Mouse (Mus musculus) ES-E14 (cell line): ENCODE data around the gene Sycp2. TPM values are rescaled to one million over a fixed set of nuclear protein-coding genes. Genes with fewer than 3 reads are reported as not detected.

Experiments
- DNase-seq: peaks from one replicate; pipeline ENCODE4 v3.0.0-alpha.2; 2013; ENCODE audit warnings: low read depth, low spot score
- H3K27ac ChIP-seq: 2 replicates; pipeline ENCODE4 v1.5.1; 2012; ENCODE audit warnings: low read depth, mild to moderate bottlenecking, low read length, moderate library complexity, mixed read lengths; ENCODE audit not compliant: poor library complexity, insufficient read depth, severe bottlenecking
- H3K36me3 ChIP-seq: 2 replicates; pipeline ENCODE4 v1.6.1; 2012; ENCODE audit warnings: mild to moderate bottlenecking, low read length, moderate library complexity, mixed read lengths; ENCODE audit not compliant: control insufficient read depth, poor library complexity, insufficient read depth, severe bottlenecking
- H3K4me1 ChIP-seq, 2 experiments: fragments of 150-350 bp in 1 of 2; sonication (generic) in 1 of 2; 2 replicates each; pipeline ENCODE4 v1.6.1; 2012; ENCODE audit warnings: low read length in 2 of 2, mild to moderate bottlenecking in 1 of 2, mixed read lengths in 1 of 2; ENCODE audit not compliant: control insufficient read depth in 2 of 2, insufficient read depth in 2 of 2, poor library complexity in 1 of 2
- H3K4me3 ChIP-seq, 2 experiments: fragments of 150-350 bp in 1 of 2; sonication (generic) in 1 of 2; 2 replicates each; pipeline ENCODE4 v1.5.1; 2012; ENCODE audit warnings: low read length in 2 of 2, low read depth in 1 of 2, mild to moderate bottlenecking in 1 of 2, mixed read lengths in 1 of 2; ENCODE audit not compliant: insufficient read depth in 1 of 2, poor library complexity in 1 of 2, severe bottlenecking in 1 of 2
- H3K9ac ChIP-seq: 2 replicates; pipeline ENCODE4 v1.6.1; 2012; ENCODE audit warnings: low read depth, mild to moderate bottlenecking, low read length, mixed read lengths; ENCODE audit not compliant: poor library complexity, insufficient read depth, severe bottlenecking
- H3K9me3 ChIP-seq: fragments of 150-350 bp; sonication (generic); 2 replicates; pipeline ENCODE4 v1.6.1; 2012; ENCODE audit warnings: low read depth, mild to moderate bottlenecking, low read length; ENCODE audit not compliant: control insufficient read depth, insufficient read depth
- CHD2 ChIP-seq: IDR thresholded peaks from 2 replicates; pipeline ENCODE4 v1.6.1; 2014; ENCODE audit warnings: mild to moderate bottlenecking, low read depth, low read length, inconsistent platforms
- HCFC1 ChIP-seq: IDR thresholded peaks from 2 replicates; pipeline ENCODE4 v1.6.1; 2012; ENCODE audit warnings: low read length, inconsistent platforms, borderline replicate concordance; ENCODE audit not compliant: insufficient read depth
- MAFK ChIP-seq: IDR thresholded peaks from 2 replicates; pipeline ENCODE4 v1.6.1; 2014; ENCODE audit warnings: mild to moderate bottlenecking, low read depth, low read length, inconsistent platforms; ENCODE audit not compliant: insufficient read depth
- ZC3H11A ChIP-seq: IDR thresholded peaks from 2 replicates; pipeline ENCODE4 v1.6.1; 2012; ENCODE audit warnings: low read depth, mild to moderate bottlenecking, inconsistent platforms, low read length, borderline replicate concordance
- ZNF384 ChIP-seq: IDR thresholded peaks from 2 replicates; pipeline ENCODE4 v1.6.1; 2012; ENCODE audit warnings: low read depth, low read length, inconsistent platforms
- in situ Hi-C, 2 experiments: fragments of 600-800 bp; cut with MboI; formaldehyde crosslinking; loops; one replicate each; pipeline ENCODE4 v1.15.1; 2025; ENCODE audit warnings: low sequenced_read_pairs in 2 of 2, inconsistent platforms in 1 of 2; ENCODE audit not compliant: unreplicated experiment in 2 of 2
- total RNA-seq: library from RNA; depleted of rRNA; stranded (reverse); fragments of 300-350 nt; gene quantifications from 2 replicates; pipeline ENCODE4 v1.2.3, GENCODE M21; 2012

Sycp2 gene
- total RNA-seq, 1 experiment, result 1.4 TPM

DNA sequence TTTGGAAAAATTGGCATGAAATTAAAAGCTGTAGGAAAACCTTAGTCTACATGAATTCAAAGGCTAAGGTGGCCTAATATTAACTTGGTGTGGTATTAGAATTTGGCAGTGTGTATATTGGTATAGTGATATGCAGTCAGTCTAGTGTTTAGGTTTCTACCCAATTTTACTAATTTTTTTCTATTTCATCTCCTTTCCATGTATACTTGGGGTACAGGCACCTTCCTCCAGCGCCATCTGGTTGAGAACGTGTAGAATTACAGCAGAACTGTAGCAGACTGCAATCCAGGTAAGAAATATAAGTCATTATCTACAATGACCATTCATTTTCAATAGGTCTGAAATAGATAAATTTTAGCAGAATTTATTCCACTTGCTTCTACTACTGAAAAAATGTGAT, 68.4 kb downstream of the Sycp2 start:
- H3K36me3 ChIP-seq, result no peaks in the 10 kb centered on the region
- TF ChIP-seq HCFC1 (no peak), ZNF384 (peak; percentile 57; the same call in 1 of the 2 replicates), CHD2 (no peak), ZC3H11A (0 out of 2 replicates have a peak, but pooled peaks have one; percentile 10), MAFK (no peak)
- no peaks in the 10 kb centered on the region for H3K4me1 ChIP-seq
- H3K4me3 ChIP-seq, result no peak overlapping the region
- H3K27ac ChIP-seq, result no peak overlapping the region
- in situ Hi-C loops, result loop anchor here (10.0 kb wide), 1 partner anchor 234 kb away; no protein-coding TSS in a partner anchor
- no peaks in the 10 kb centered on the region for H3K9me3 ChIP-seq
- H3K9ac ChIP-seq, result no peak overlapping the region
- no peak for DNase-seq

- H3K27ac ChIP-seq, result no peak overlapping the region
- no peak overlapping the region for H3K4me3 ChIP-seq
- H3K9me3 ChIP-seq, result no peaks in the 10 kb centered on the region
- H3K4me1 ChIP-seq, result no peaks in the 10 kb centered on the region
- in situ Hi-C loops, result loop anchor here (10.0 kb wide), 1 partner anchor 233 kb away; no protein-coding TSS in a partner anchor
- H3K36me3 ChIP-seq, result no peaks in the 10 kb centered on the region
- TF ChIP-seq HCFC1 (no peak), MAFK (no peak), ZC3H11A (peak; percentile 50; the same call in 1 of the 2 replicates), ZNF384 (no peak)
- DNase-seq, result no peak
- no peak overlapping the region for H3K9ac ChIP-seq
Observed at GRCm38 (mm10) chr2:178337878-178338277, 69.6 kb downstream of the Sycp2 start.

DNA sequence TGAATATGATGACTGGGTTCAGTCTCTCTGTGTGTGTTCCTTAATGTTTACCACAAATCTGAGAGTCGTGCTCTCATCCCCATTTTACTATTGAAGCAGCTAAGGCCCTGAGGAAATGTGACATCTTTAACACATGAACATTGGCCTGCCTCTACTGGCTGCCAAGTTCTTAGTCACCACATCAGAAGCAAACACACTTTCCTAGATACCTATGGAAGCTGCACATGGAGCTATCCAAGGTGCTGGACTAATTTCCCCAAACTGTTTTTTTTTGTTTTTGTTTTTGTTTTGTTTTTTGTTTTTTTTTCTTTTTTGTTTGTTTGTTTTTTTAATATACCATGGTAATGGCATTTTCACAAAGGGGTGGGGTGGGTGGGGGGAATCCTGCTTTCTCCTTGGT, 77.5 kb downstream of the Sycp2 start:
- Histone ChIP-seq H3K4me1 (peaks cover 0 to 6% of the 10 kb centered on the region in 2 experiments; a peak in 1 of 4 replicates), H3K9ac (no peak overlapping the region), H3K9me3 (no peaks in the 10 kb centered on the region), H3K27ac (no peak overlapping the region), H3K4me3 (no peak overlapping the region), H3K36me3 (no peaks in the 10 kb centered on the region)
- no peak for DNase-seq
- in situ Hi-C loops, result loop anchor here (10.0 kb wide), 1 partner anchor 225 kb away; no protein-coding TSS in a partner anchor
- TF ChIP-seq HCFC1 (no peak), ZNF384 (0 out of 2 replicates have a peak, but pooled peaks have one; percentile 16)

- Histone ChIP-seq H3K4me3 (no peak overlapping the region), H3K4me1 (peaks cover 0 to 6% of the 10 kb centered on the region in 2 experiments; a peak in 1 of 4 replicates), H3K9ac (no peak overlapping the region), H3K27ac (no peak overlapping the region), H3K36me3 (no peaks in the 10 kb centered on the region), H3K9me3 (no peaks in the 10 kb centered on the region)
- no peak for DNase-seq
- TF ChIP-seq ZC3H11A, result no peak
- TF ChIP-seq MAFK, result no peak
- in situ Hi-C loops, result no loop called here
Observed at GRCm38 (mm10) chr2:178329551-178329950, 77.9 kb downstream of the Sycp2 start.

GRCm38 (mm10) chr2:178327466-178328040, 79.9 kb downstream of the Sycp2 start:
- no peaks in the 10 kb centered on the region for H3K9me3 ChIP-seq
- DNase-seq, result peak; percentile 58
- in situ Hi-C loops, result no loop called here
- H3K4me3 ChIP-seq, result no peak overlapping the region; a peak in 1 of 4 replicates
- no peak overlapping the region for H3K9ac ChIP-seq
- TF ChIP-seq CHD2 (no peak), ZC3H11A (no peak), ZNF384 (no peak), MAFK (no peak), HCFC1 (no peak)
- peaks cover 0 to 6% of the 10 kb centered on the region in 2 experiments; a peak in 1 of 4 replicates for H3K4me1 ChIP-seq
- no peaks in the 10 kb centered on the region for H3K36me3 ChIP-seq
- H3K27ac ChIP-seq, result no peak overlapping the region
